Mouse (Mus musculus) neural tube, embryonic 12.5 days (tissue): ENCODE measurements at regions not wholly inside any gene's neighbourhood (a gene's known extent, or its start where the extent isn't known, plus 50 kb on each side); places are given as distances from the start of the nearest gene placed in this dataset.

Source experiments
- ATAC-seq: fragments of 200-750 bp; cut with Nextera tagmentation; 2 replicates; pipeline ENCODE4 v1.8.0; 2017; ENCODE audit warnings: low read depth, mild to moderate bottlenecking, moderate TSS enrichment, moderate library complexity; ENCODE audit not compliant: low FRiP score
- H3K27ac ChIP-seq: fragments of 300-500 bp; sonication (generic); 2 replicates; pipeline ENCODE4 v1.5.1; 2016
- H3K27me3 ChIP-seq: fragments of 300-500 bp; sonication (generic); replicated peaks from 2 replicates; pipeline ENCODE4 v1.6.1; 2016; ENCODE audit warnings: mild to moderate bottlenecking
- H3K36me3 ChIP-seq: fragments of 300-500 bp; sonication (generic); 2 replicates; pipeline ENCODE4 v1.6.1; 2016; ENCODE audit warnings: mild to moderate bottlenecking
- H3K4me1 ChIP-seq: fragments of 300-500 bp; sonication (generic); 2 replicates; pipeline ENCODE4 v1.6.1; 2016
- H3K4me2 ChIP-seq: fragments of 300-500 bp; sonication (generic); replicated peaks from 2 replicates; pipeline ENCODE4 v1.6.1; 2016; ENCODE audit warnings: mild to moderate bottlenecking
- H3K4me3 ChIP-seq: fragments of 300-500 bp; sonication (generic); 2 replicates; pipeline ENCODE4 v1.5.1; 2016
- H3K9ac ChIP-seq: fragments of 300-500 bp; sonication (generic); 2 replicates; pipeline ENCODE4 v1.6.1; 2016; ENCODE audit warnings: mild to moderate bottlenecking
- H3K9me3 ChIP-seq: fragments of 300-500 bp; sonication (generic); 2 replicates; pipeline ENCODE4 v1.6.1; 2016; ENCODE audit warnings: mild to moderate bottlenecking
- WGBS: fragments of 180-500 bp; shearing (Covaris S2); methylation state at CpG from one replicate; pipeline ENCODE4 v1.1.7; 2016; 5-methylcytosine and 5-hydroxymethylcytosine counted together

DNA sequence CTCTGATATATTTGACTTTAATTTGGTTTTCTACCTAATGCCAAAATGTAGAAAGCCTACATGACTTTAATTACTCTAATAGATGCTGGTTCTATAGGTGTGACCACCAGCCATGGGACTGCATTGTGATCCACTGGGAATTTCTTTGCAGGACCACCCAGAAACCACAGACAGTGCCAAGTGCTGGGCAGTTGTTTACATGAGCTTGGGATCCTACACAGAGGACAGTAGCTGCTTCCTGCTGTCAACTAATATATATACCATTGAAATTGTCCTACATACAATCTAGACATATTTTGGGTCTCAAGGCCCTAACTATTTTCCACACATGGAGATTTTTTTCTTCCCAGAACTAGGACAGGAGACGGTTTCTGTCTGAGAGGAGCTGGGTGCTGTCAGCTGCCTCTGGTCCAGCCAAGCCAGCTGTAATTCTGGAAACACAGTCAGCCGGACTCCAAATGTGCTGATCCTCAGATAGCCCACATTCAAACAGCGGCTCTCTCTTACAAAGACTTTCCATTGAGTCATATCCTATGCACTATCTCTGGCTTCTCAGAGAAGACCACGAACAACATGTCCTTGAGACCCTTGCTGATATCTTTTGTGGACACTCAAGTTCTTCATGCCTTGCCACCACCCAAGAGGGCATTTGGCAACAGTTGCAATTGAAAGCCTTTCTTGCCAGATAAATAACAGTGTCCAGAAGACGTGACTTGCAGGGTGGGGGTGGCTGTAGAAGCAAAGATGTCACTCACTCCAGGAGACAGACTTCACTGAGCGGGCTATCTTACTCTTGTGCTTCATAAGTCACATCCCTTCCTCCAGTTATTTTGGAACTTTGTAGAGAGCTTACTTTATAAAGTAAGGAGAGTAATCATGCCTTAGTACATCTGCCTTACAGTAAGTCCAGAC is 620.1 kb downstream of the Lmo4 start:
- no peaks in the 10 kb centered on the region for H3K27me3 ChIP-seq
- H3K9ac ChIP-seq = no peak overlapping the region
- no peaks in the 10 kb centered on the region for H3K9me3 ChIP-seq
- 87% methylated on average over 6 of the region's 6 CpGs for WGBS
- H3K4me1 ChIP-seq = no peaks in the 10 kb centered on the region
- H3K36me3 ChIP-seq = no peaks in the 10 kb centered on the region
- no peak overlapping the region for H3K4me3 ChIP-seq
- no peak overlapping the region for H3K4me2 ChIP-seq
- no peak for ATAC-seq
- no peak overlapping the region for H3K27ac ChIP-seq

GRCm38 (mm10) chr3:143576338-143577007 is 628.5 kb downstream of the Lmo4 start:
- H3K9me3 ChIP-seq = no peaks in the 10 kb centered on the region
- 55% methylated on average over 7 of the region's 7 CpGs for WGBS
- no peaks in the 10 kb centered on the region for H3K4me1 ChIP-seq
- no peak overlapping the region for H3K4me2 ChIP-seq
- no peaks in the 10 kb centered on the region for H3K36me3 ChIP-seq
- no peak for ATAC-seq
- H3K27me3 ChIP-seq = no peaks in the 10 kb centered on the region
- H3K27ac ChIP-seq = no peak overlapping the region
- H3K9ac ChIP-seq = no peak overlapping the region
- no peak overlapping the region for H3K4me3 ChIP-seq

GRCm38 (mm10) chr3:143575737-143576136 is 629.3 kb downstream of the Lmo4 start:
- ATAC-seq = no peak
- Histone ChIP-seq H3K27me3 (no peaks in the 10 kb centered on the region), H3K36me3 (no peaks in the 10 kb centered on the region), H3K9me3 (no peaks in the 10 kb centered on the region), H3K4me1 (no peaks in the 10 kb centered on the region), H3K4me3 (no peak overlapping the region), H3K9ac (no peak overlapping the region), H3K27ac (no peak overlapping the region), H3K4me2 (no peak overlapping the region)
- 88% methylated on average over 8 of the region's 8 CpGs for WGBS

GRCm38 (mm10) chr3:143574035-143574864 is 630.8 kb downstream of the Lmo4 start:
- H3K4me3 ChIP-seq = no peak overlapping the region
- no peak overlapping the region for H3K9ac ChIP-seq
- no peaks in the 10 kb centered on the region for H3K36me3 ChIP-seq
- H3K4me2 ChIP-seq = no peak overlapping the region
- 83% methylated on average over 10 of the region's 10 CpGs for WGBS
- no peak for ATAC-seq
- H3K4me1 ChIP-seq = peaks cover 5% of the 10 kb centered on the region; the same call in 1 of the 2 replicates
- H3K27me3 ChIP-seq = no peaks in the 10 kb centered on the region
- H3K27ac ChIP-seq = no peak overlapping the region
- no peaks in the 10 kb centered on the region for H3K9me3 ChIP-seq

GRCm38 (mm10) chr3:143569930-143570329 is 635.1 kb downstream of the Lmo4 start:
- H3K4me1 ChIP-seq = peaks cover 5% of the 10 kb centered on the region; the same call in 1 of the 2 replicates
- no peak overlapping the region for H3K27ac ChIP-seq
- no peak overlapping the region for H3K9ac ChIP-seq
- H3K9me3 ChIP-seq = no peaks in the 10 kb centered on the region
- no peak overlapping the region for H3K4me3 ChIP-seq
- ATAC-seq = peak; percentile 48; the same call in 1 of the 2 replicates
- H3K27me3 ChIP-seq = no peaks in the 10 kb centered on the region
- no peak overlapping the region for H3K4me2 ChIP-seq
- 27% methylated on average over 6 of the region's 6 CpGs for WGBS
- H3K36me3 ChIP-seq = no peaks in the 10 kb centered on the region

DNA sequence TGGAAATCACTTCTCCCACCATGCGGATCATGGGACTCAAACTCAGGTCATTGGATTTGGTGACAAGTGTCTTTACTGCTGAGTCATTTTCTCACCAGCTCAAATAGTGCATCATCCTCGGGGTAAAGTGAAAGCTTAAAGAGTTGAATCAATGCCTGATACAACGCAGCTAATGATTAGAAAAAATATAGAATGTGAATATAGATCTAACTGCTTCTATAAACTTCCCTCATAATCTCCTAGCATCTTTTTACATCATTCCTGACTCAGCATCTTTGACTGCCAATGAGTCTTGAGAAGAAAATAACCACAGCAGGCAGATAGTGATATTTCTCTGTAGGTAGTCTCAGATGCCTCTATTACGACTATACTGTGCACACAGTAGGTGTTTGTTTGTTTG is 640.0 kb downstream of the Lmo4 start:
- Histone ChIP-seq H3K4me3 (no peak overlapping the region), H3K9me3 (no peaks in the 10 kb centered on the region), H3K27me3 (no peaks in the 10 kb centered on the region), H3K4me2 (no peak overlapping the region), H3K27ac (no peak overlapping the region), H3K4me1 (peaks cover 2% of the 10 kb centered on the region; the same call in 1 of the 2 replicates), H3K36me3 (no peaks in the 10 kb centered on the region), H3K9ac (no peak overlapping the region)
- ATAC-seq = no peak
- 89% methylated on average over 4 of the region's 4 CpGs for WGBS

GRCm38 (mm10) chr3:143542811-143543210 is 661.0 kb upstream of the Pkn2 start:
- 73% methylated on average over 3 of the region's 3 CpGs for WGBS
- H3K4me1 ChIP-seq = no peaks in the 10 kb centered on the region
- H3K9me3 ChIP-seq = no peaks in the 10 kb centered on the region
- no peak overlapping the region for H3K9ac ChIP-seq
- no peak overlapping the region for H3K27ac ChIP-seq
- no peaks in the 10 kb centered on the region for H3K27me3 ChIP-seq
- H3K4me3 ChIP-seq = no peak overlapping the region
- no peak overlapping the region for H3K4me2 ChIP-seq
- ATAC-seq = no peak
- H3K36me3 ChIP-seq = no peaks in the 10 kb centered on the region

GRCm38 (mm10) chr3:143527982-143528381 is 646.2 kb upstream of the Pkn2 start:
- H3K9me3 ChIP-seq = no peaks in the 10 kb centered on the region
- no peak overlapping the region for H3K4me3 ChIP-seq
- H3K4me2 ChIP-seq = no peak overlapping the region
- H3K4me1 ChIP-seq = no peaks in the 10 kb centered on the region
- WGBS = 80% methylated on average over 4 of the region's 4 CpGs
- no peaks in the 10 kb centered on the region for H3K36me3 ChIP-seq
- no peak for ATAC-seq
- no peaks in the 10 kb centered on the region for H3K27me3 ChIP-seq
- no peak overlapping the region for H3K27ac ChIP-seq
- H3K9ac ChIP-seq = no peak overlapping the region

DNA sequence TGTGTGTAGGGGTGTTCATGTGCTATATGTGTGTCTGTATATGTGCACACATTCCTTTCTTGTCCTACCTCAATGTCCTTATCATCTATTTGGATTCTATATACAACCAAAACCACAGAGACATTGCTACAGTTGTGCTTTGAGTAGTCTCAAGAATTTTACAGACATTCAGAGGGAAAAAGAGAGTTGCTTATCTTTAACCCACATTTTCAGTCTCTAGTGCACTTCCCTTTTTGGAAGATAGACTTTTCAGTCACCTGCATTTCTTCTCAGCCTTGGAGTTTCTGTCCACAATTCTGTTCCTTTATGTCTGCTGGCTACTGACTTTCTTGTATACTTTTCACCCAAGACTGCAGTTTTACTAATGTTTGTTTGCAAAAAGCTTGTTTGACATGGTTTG is 645.5 kb upstream of the Pkn2 start:
- no peak overlapping the region for H3K9ac ChIP-seq
- ATAC-seq = no peak

DNA sequence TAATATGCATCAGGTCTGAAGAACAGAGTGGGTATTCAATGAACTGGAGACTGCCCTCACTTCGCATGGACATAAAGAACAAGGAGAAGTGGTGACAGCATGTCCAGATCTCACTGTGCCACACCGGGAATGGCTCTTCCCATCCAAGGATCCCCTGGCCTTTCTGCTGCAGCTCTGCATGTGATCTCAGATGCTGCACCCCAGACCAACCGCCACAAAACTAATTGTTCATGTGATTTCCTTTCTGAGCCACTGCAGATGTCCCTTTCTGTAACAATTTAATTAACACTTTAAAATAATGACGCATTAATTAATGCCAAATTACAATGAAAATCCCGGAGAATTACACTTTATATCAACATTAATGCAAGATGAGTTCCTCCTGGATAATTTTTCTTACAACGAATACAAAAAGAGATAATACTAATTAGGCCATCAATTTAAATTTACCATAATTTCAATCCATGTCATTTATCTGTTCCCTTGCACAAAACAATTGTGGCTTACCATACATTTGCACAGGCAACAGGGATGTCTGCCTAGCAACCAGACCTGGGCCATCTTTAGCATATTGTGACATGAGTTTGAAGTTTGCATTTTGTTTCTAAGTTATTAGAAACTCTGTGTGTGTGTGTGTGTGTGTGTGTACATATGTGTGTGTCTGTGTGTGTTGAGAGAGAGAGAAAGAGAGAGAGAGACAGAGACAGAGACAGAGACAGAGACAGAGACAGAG is 630.9 kb upstream of the Pkn2 start:
- no peak overlapping the region for H3K4me2 ChIP-seq
- 68% methylated on average over 6 of the region's 6 CpGs for WGBS
- no peaks in the 10 kb centered on the region for H3K9me3 ChIP-seq
- no peaks in the 10 kb centered on the region for H3K4me1 ChIP-seq
- no peak overlapping the region for H3K4me3 ChIP-seq
- no peak overlapping the region for H3K27ac ChIP-seq
- no peak for ATAC-seq
- no peak overlapping the region for H3K9ac ChIP-seq
- no peaks in the 10 kb centered on the region for H3K27me3 ChIP-seq
- H3K36me3 ChIP-seq = no peaks in the 10 kb centered on the region

More for the DNA sequence above, 645.5 kb upstream of the Pkn2 start:
- Histone ChIP-seq H3K36me3 (no peaks in the 10 kb centered on the region), H3K27ac (no peak overlapping the region), H3K4me1 (no peaks in the 10 kb centered on the region), H3K4me2 (no peak overlapping the region), H3K9me3 (no peaks in the 10 kb centered on the region), H3K27me3 (no peaks in the 10 kb centered on the region), H3K4me3 (no peak overlapping the region)

DNA sequence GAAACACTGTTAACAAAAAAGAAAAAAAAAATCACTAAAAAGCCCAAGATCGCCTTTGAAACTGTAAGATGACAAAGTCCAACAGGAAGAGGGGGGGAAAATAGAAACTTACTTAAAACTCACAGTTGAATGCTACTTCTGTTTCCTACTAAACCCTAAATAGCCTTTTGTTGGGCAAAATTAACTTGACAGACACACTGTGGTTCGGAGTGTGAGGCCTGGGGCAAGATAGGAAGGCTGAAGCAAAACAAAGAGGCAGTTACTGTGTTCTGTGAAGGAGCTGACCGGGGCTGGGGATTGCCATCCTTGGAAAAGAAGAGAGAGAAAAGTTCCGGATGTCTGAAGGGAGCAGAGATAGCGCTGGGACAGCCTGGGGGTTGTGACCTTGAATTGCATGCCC is 627.7 kb upstream of the Pkn2 start:
- H3K4me3 ChIP-seq = no peak overlapping the region
- H3K27ac ChIP-seq = no peak overlapping the region
- no peaks in the 10 kb centered on the region for H3K27me3 ChIP-seq
- no peak overlapping the region for H3K9ac ChIP-seq
- H3K36me3 ChIP-seq = no peaks in the 10 kb centered on the region
- no peaks in the 10 kb centered on the region for H3K4me1 ChIP-seq
- 53% methylated on average over 5 of the region's 5 CpGs for WGBS
- no peaks in the 10 kb centered on the region for H3K9me3 ChIP-seq
- H3K4me2 ChIP-seq = no peak overlapping the region
- ATAC-seq = no peak
